Mouse (Mus musculus) erythroblast, embryonic 14.5 days (primary cell): Measurements from ENCODE around the gene Nop10.

Experiments used
- GATA1 ChIP-seq: IDR thresholded peaks from 2 replicates; pipeline ENCODE4 v1.6.1; 2012; ENCODE audit warnings: low read length, inconsistent platforms, mixed read lengths
- TAL1 ChIP-seq: IDR thresholded peaks from 3 replicates; pipeline ENCODE4 v1.6.1; 2012; ENCODE audit warnings: low read length, inconsistent platforms, mixed read lengths

DNA sequence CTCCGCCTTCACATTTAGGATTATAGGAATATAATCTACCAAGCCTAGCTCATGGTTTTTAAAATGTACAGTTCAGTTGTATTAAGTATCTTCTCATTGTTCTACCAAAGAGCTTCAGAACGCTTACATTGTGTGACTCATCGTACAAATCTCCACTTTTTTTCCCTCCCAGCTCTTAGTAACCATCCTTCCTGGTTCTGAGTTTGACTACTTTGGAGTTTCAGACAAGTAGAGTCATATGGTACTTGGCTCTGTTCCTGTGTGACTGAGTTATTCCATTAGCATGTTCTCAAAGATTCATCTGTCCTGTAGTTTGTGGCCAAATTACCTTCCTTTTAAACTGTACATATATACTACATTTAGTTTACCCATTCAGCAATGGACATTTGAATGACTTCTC, 46.9 kb downstream of the Nop10 start:
- TF ChIP-seq GATA1: no peak
- no peak for TF ChIP-seq TAL1
